Mouse (Mus musculus) lung, adult 2 months (tissue): ENCODE results near the gene Kdm6b.

Source experiments
- CTCF ChIP-seq: fragments of 200-500 bp; IDR thresholded peaks from 2 replicates; pipeline ENCODE4 v1.5.1; 2011; ENCODE audit warnings: mild to moderate bottlenecking, low read length, control low read depth; ENCODE audit not compliant: insufficient read depth
- POLR2A ChIP-seq: fragments of 200-500 bp; IDR thresholded peaks from 2 replicates; pipeline ENCODE4 v1.6.1; 2011; ENCODE audit warnings: low read depth, mild to moderate bottlenecking, control low read depth, low read length, borderline replicate concordance; ENCODE audit errors: extremely low read depth

- peak; percentile 68; the same call in 1 of the 2 replicates for TF ChIP-seq POLR2A
- TF ChIP-seq CTCF: no peak
Measured at GRCm38 (mm10) chr11:69398059-69398458, 15.4 kb downstream of the Kdm6b start, which contains the start of gene Tmem88.
